Mouse (Mus musculus): Measurements from ENCODE around the gene Copz1. TPM values are rescaled to one million over a fixed set of nuclear protein-coding genes. Genes with fewer than 3 reads are reported as not detected.
"Not testable (repeated sequence)": the region's sequence is repeated elsewhere in the genome, so short reads cannot be mapped to it uniquely, and the experiment has no call there.

Gene Copz1
- polyA plus RNA-seq, 2 experiments = 118 to 205 TPM

DNA sequence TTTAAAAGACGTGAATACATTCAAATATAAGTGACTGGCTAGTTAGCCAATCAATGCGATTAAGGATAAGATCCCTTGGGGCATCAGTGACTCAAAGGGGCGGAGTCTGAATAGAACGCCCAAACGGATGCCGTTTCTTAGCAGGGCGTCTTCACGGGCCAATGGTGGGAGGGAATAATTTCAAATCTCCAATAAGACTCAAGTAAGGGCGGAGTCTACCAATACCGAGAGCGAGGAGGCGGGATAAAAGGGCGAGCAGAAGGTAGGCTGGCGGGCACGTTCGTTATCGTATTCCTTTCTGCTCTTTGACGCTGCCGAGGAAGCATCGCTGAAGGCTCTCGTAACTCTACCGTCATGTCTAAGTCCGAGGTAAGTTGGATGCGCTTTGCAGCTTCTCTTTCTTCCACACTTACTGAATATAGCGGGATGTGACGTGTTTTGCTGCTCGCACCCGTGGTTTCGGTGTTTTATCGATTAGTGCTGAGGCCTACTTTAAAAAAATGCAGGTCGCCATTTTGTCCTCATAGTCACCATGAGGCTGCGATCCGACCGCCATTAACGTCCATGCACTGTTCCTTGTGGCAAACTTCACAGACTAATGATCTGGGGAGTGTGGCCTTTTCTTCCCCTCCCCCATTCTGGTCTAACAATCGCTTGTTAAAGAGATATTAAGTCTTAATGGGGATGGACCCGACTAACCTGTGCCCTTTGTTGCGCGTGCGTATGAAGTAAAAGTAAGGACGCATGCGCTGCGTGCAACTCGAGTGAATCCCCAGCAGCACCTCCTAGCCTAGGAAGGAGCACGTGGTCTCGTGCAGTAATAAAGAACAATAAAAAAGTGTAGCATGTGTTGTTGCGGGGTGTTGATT, 32.1 kb upstream of the Copz1 start, which contains the start of gene Hnrnpa1:
Gene Hnrnpa1 (plus strand): TSS at position 273 of the 869 bp plus-strand sequence.
- Histone ChIP-seq H3K4me1 (replicated peaks; ENCODE audit: control insufficient read depth in 2 of 2, insufficient read depth in 2 of 2, low read length in 1 of 2) (peaks cover 9 to 18% of the 10 kb centered on the region in 2 experiments), H3K9me3 (ENCODE audit: control insufficient read depth, low read length) (no peaks in the 10 kb centered on the region), H3K36me3 (replicated peaks; ENCODE audit: control insufficient read depth, insufficient read depth, low read depth) (peaks cover 52% of the 10 kb centered on the region), H3K4me3 (ENCODE audit: insufficient read depth in 1 of 2, low read depth in 2 of 2, low read length in 2 of 2) (peak within 1 kb of the TSS; percentile 82 to 95), H3K4me2 (ENCODE audit: low read depth) (peak within 1 kb of the TSS; percentile 71), H3K27me3 (ENCODE audit: control insufficient read depth, insufficient read depth, low read length) (no peaks in the 10 kb centered on the region), H3K27ac (peak within 1 kb of the TSS; percentile 90), H3K9ac (replicated peaks) (peak within 1 kb of the TSS; percentile 88)
- DNase-seq (ENCODE audit: low read depth in 3 of 3, low spot score in 3 of 3) = peak; percentile 99 to 100 (median 99)
- under 1% methylated on average over 47 of the region's 47 CpGs for WGBS (ENCODE audit: insufficient replicate concordance)
- peak; percentile 80 for ATAC-seq (ENCODE audit: insufficient read depth)
- TF ChIP-seq EP300 (IDR thresholded peaks at IDR 0.05; ENCODE audit: low read depth) (peak; percentile 25; the same call in 1 of the 2 replicates), CTCF (IDR thresholded peaks at IDR 0.05; ENCODE audit: low read depth) (no peak)

DNA sequence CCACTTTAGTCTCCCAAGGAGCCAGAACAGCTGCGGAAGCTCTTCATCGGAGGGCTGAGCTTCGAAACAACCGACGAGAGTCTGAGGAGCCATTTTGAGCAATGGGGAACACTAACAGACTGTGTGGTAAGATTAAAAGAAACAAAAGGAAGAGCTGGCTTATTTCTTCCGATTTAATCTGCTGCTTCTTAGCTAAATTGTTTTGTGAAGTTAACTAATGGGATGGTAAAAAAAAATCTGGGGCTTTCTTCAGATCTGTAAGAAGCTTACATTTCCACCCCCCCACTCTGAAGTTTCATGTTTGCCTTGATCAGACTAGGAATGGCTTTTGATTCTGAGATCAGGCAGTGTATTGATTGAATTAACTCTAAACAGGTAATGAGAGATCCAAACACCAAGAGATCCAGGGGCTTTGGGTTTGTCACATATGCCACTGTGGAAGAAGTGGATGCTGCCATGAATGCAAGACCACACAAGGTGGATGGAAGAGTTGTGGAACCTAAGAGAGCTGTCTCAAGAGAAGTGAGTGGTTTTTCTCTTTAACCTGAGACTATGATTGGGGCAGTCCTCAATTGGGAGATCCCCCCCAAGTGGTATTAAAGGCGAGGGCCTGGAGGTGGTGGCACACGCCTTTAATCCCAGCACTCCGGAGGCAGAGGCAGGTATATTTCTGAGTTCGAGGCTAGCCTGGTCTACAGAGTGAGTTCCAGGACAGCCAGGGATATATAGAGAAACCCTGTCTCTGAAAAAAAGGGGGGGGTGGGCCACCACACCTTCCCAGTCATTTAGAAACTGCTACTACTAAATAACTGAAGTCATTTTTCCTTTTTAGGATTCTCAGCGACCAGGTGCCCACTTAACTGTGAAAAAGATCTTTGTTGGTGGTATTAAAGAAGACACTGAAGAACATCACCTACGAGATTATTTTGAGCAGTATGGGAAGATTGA, 31.2 kb upstream of the Copz1 start:
- H3K9ac ChIP-seq (replicated peaks) = peak overlapping the region; percentile 88
- not testable (repeated sequence) for DNase-seq (ENCODE audit: low read depth in 3 of 3, low spot score in 3 of 3); H3K27me3 ChIP-seq (ENCODE audit: control insufficient read depth, insufficient read depth, low read length); H3K9me3 ChIP-seq (ENCODE audit: control insufficient read depth, low read length); ATAC-seq (ENCODE audit: insufficient read depth)
- peaks cover 52% of the 10 kb centered on the region for H3K36me3 ChIP-seq (replicated peaks; ENCODE audit: control insufficient read depth, insufficient read depth, low read depth)
- H3K4me3 ChIP-seq (ENCODE audit: insufficient read depth in 1 of 2, low read depth in 2 of 2, low read length in 2 of 2) = peak overlapping the region; percentile 82 to 95
- H3K4me1 ChIP-seq (replicated peaks; ENCODE audit: control insufficient read depth in 2 of 2, insufficient read depth in 2 of 2, low read length in 1 of 2) = peaks cover 11 to 22% of the 10 kb centered on the region in 2 experiments
- peak overlapping the region; percentile 79 for H3K27ac ChIP-seq
- 1% methylated on average over 12 of the region's 12 CpGs for WGBS (ENCODE audit: insufficient replicate concordance)
- peak overlapping the region; percentile 71 for H3K4me2 ChIP-seq (ENCODE audit: low read depth)

DNA sequence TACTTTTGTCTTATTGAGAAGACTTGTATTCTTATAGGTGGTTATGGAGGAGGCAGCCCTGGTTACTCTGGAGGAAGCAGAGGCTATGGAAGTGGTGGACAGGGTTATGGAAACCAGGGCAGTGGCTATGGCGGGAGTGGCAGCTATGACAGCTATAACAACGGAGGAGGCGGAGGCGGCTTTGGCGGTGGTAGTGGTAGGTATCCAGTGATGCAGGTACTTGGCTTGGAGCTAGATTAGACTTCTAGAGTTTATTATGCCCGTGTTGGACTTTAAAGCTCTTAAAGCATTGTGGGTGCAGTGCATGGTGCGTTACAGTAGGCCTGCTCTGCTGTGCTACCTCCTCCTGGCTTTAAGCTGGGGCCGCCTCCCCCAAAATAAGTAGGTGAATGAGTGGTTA, 29.6 kb upstream of the Copz1 start:
- Histone ChIP-seq H3K27ac (peak overlapping the region; percentile 40), H3K9me3 (ENCODE audit: control insufficient read depth, low read length) (no peaks in the 10 kb centered on the region), H3K4me1 (replicated peaks; ENCODE audit: control insufficient read depth in 2 of 2, insufficient read depth in 2 of 2, low read length in 1 of 2) (peaks cover 11 to 18% of the 10 kb centered on the region in 2 experiments), H3K4me2 (ENCODE audit: low read depth) (peak overlapping the region; percentile 71), H3K4me3 (ENCODE audit: insufficient read depth in 1 of 2, low read depth in 2 of 2, low read length in 2 of 2) (peak overlapping the region; percentile 82 to 95), H3K9ac (replicated peaks) (peak overlapping the region; percentile 88), H3K27me3 (ENCODE audit: control insufficient read depth, insufficient read depth, low read length) (no peaks in the 10 kb centered on the region), H3K36me3 (replicated peaks; ENCODE audit: control insufficient read depth, insufficient read depth, low read depth) (peaks cover 66% of the 10 kb centered on the region)
- TF ChIP-seq EP300 (IDR thresholded peaks at IDR 0.05; ENCODE audit: low read depth) (no peak), CTCF (IDR thresholded peaks at IDR 0.05; ENCODE audit: low read depth) (no peak)
- no peak for DNase-seq (ENCODE audit: low read depth in 3 of 3, low spot score in 3 of 3)
- no peak for ATAC-seq (ENCODE audit: insufficient read depth)
- 33% methylated on average over 8 of the region's 8 CpGs for WGBS (ENCODE audit: insufficient replicate concordance)

DNA sequence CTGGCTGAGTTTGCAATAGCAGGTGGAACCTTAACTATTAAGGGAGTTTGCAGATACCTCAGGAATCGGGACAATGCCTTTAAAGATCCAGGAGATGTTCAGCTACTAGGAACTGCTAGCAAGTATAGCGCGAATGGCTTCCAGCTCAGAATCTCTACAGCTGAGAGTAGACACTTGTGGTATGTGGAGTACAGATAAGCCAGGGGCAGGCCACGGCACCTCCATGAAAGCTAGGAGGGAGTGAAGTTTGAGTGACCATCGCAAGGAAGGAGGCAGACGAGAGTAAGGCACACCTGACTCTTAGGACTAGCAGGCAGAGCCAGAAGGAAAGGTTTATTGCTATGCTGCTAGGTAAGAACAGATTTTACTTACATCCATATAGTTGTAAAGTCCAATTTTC, 26.9 kb upstream of the Copz1 start:
- TF ChIP-seq CTCF (IDR thresholded peaks at IDR 0.05; ENCODE audit: low read depth) (no peak), EP300 (IDR thresholded peaks at IDR 0.05; ENCODE audit: low read depth) (peak; percentile 23; the same call in 1 of the 2 replicates)
- peaks cover 15 to 22% of the 10 kb centered on the region in 2 experiments for H3K4me1 ChIP-seq (replicated peaks; ENCODE audit: control insufficient read depth in 2 of 2, insufficient read depth in 2 of 2, low read length in 1 of 2)
- WGBS (ENCODE audit: insufficient replicate concordance) = 31% methylated on average over 6 of the region's 6 CpGs
- peaks cover 92% of the 10 kb centered on the region for H3K36me3 ChIP-seq (replicated peaks; ENCODE audit: control insufficient read depth, insufficient read depth, low read depth)
- H3K27ac ChIP-seq = peak overlapping the region; percentile 35
- H3K4me3 ChIP-seq (ENCODE audit: insufficient read depth in 1 of 2, low read depth in 2 of 2, low read length in 2 of 2) = peak overlapping the region in 1 of 2 experiments; percentile 22; a peak in 2 of 4 replicates
- H3K4me2 ChIP-seq (ENCODE audit: low read depth) = peak overlapping the region; percentile 61
- H3K9ac ChIP-seq (replicated peaks) = no peak overlapping the region; the same call in 1 of the 2 replicates
- H3K9me3 ChIP-seq (ENCODE audit: control insufficient read depth, low read length) = no peaks in the 10 kb centered on the region
- DNase-seq (ENCODE audit: low read depth in 3 of 3, low spot score in 3 of 3) (no peak), ATAC-seq (ENCODE audit: insufficient read depth) (peak; percentile 42)
- H3K27me3 ChIP-seq (ENCODE audit: control insufficient read depth, insufficient read depth, low read length) = no peaks in the 10 kb centered on the region
